8 mouse cellular contexts compared by ENCODE assay signal in genomic region chr11:67024867-67025477, GRCm38 (mm10). TPM values are rescaled to one million over a fixed set of nuclear protein-coding genes. Genes with fewer than 3 reads are reported as not detected.
DNase-seq lines count a peak whose midpoint lies in the region; ATAC-seq lines count a peak whose summit lies in the region.

Gene Tmem220, plus strand, starts transcription at chr11:67025154.

- peak; percentile 97 for DNase-seq in adipocyte (ENCODE audit: low spot score)
- DNase-seq in embryo, embryonic 10 days (ENCODE audit: low spot score) = peak; percentile 96
- DNase-seq in gastrocnemius, postnatal 10 days = peak; percentile 96
- DNase-seq in induced T-regulatory cell, adult 2 months (ENCODE audit: low read depth) = peak; percentile 97
- peak; percentile 32 to 78 for DNase-seq in left cerebral cortex, adult 9 months (ENCODE audit: low spot score in 2 of 2)
- peak; percentile 83 for DNase-seq in right cerebral cortex, postnatal 14 days
- DNase-seq in urinary bladder, postnatal 36 days (ENCODE audit: low spot score in 2 of 2) = peak; percentile 88 to 93

- ATAC-seq in megakaryocyte progenitor cell, adult 5-6 weeks (replicated peaks; ENCODE audit: poor library complexity) = peak; percentile 95

RNA-seq across cellular contexts. Expression of gene Tmem220, which starts in this region (rescaled TPM):
- total RNA-seq in gastrocnemius, postnatal 10 days (2021) = 1 to 10 TPM; 1.3 to 1.6 TPM
- 2.1 and 2.7 TPM in 2 replicates for total RNA-seq in megakaryocyte progenitor cell, adult 5-6 weeks (2015)
- total RNA-seq in megakaryocyte progenitor cell, adult 5-6 weeks (2017) = 0.87 and 1.5 TPM in 2 replicates

Comparison
In these comparisons a context has a peak if more than half of its experiments do, and no peak if none do; other contexts are left out.
1. Peak in every context shown above with its lines: DNase-seq and ATAC-seq.